Mouse (Mus musculus) adrenal gland, adult 8-10 months (tissue): ENCODE data around the gene Homez. TPM values are rescaled to one million over a fixed set of nuclear protein-coding genes. Genes with fewer than 3 reads are reported as not detected.

Experiments used
- DNase-seq: peaks from one replicate; pipeline ENCODE4 v3.0.0; 2022
- total RNA-seq, 4 experiments: library from RNA; stranded (reverse); gene quantifications; 2 replicates each; pipeline ENCODE4 v1.2.4; 2022

Homez gene
- total RNA-seq = 10 to 100 TPM; 18.7 to 29.2 (median 21.7) TPM

GRCm38 (mm10) chr14:54870861-54871260, at the start of gene Homez:
Homez (minus strand) TSS chr14:54870961.
- DNase-seq = no peak

- DNase-seq = no peak
Measured at GRCm38 (mm10) chr14:54920076-54920685, 49.4 kb upstream of the Homez start.

DNA sequence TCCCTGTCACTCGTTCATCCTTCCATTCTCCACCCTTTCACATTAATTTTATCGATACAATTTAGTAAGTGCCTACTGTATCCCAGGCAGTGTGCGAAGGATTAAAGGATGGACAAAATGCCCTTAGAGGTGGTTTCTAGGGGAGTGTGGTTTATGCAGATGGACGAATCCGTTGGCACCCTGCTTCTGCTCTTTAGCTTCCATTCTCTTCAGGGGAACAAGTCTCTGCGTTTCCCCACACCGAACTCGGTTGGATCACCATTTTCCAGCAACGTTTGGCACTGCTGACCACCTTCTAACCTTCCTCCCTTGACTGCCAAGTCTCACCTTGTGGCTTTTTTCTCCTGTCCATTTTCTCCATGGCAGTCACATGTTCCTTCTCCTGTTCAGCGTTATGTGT, 42.6 kb upstream of the Homez start:
- DNase-seq = no peak

DNA sequence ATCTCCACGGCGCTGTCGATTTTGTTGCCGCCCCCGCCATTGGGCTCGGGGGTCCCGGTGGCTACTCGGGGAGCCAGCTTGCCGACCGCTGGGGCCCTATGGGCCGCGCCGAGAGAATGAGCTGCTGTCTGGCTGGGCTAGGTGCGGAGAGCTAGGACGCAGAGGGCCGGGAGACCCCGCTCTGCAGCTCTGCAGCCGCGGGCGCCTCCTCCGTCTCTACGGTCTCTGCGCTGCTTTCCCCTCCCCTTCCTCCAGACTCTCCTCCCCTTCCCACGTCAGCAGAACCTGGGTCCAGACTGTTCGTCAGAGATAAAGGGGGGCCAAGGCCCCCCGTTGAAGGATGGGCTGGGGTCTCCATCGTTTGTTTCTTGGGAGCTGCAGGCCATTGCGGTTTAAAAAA, 42.1 kb upstream of the Homez start, which contains the start of gene Slc22a17:
Slc22a17 (minus strand) TSS at position 247 of the 400 bp plus-strand sequence.
- peak; percentile 55 for DNase-seq

GRCm38 (mm10) chr14:54912109-54912850, 41.5 kb upstream of the Homez start:
- DNase-seq = no peak

- no peak for DNase-seq
Measured at GRCm38 (mm10) chr14:54908682-54909081, 37.9 kb upstream of the Homez start.

GRCm38 (mm10) chr14:54903641-54904040, 32.9 kb upstream of the Homez start:
- DNase-seq = no peak

DNA sequence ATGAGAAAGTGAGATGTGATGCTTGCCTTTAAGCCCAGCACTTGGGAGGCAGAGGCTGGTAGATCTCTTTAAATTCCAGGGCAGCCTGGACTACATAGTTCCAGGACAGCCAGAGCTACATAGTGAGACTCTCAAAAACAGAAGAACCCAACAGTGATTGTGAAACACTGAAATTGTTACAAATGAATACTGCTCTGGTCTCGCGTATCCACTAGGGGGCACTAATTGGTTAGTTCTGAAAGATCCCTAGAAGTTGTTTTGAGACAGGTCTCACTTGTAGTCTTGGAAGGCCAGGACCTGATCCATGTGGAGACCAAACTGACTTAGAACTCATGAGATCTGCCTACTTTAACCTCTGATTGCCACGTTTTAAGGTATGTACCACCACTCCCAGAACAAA, 29.6 kb upstream of the Homez start:
- no peak for DNase-seq

GRCm38 (mm10) chr14:54897445-54897844, 26.7 kb upstream of the Homez start:
- no peak for DNase-seq

DNA sequence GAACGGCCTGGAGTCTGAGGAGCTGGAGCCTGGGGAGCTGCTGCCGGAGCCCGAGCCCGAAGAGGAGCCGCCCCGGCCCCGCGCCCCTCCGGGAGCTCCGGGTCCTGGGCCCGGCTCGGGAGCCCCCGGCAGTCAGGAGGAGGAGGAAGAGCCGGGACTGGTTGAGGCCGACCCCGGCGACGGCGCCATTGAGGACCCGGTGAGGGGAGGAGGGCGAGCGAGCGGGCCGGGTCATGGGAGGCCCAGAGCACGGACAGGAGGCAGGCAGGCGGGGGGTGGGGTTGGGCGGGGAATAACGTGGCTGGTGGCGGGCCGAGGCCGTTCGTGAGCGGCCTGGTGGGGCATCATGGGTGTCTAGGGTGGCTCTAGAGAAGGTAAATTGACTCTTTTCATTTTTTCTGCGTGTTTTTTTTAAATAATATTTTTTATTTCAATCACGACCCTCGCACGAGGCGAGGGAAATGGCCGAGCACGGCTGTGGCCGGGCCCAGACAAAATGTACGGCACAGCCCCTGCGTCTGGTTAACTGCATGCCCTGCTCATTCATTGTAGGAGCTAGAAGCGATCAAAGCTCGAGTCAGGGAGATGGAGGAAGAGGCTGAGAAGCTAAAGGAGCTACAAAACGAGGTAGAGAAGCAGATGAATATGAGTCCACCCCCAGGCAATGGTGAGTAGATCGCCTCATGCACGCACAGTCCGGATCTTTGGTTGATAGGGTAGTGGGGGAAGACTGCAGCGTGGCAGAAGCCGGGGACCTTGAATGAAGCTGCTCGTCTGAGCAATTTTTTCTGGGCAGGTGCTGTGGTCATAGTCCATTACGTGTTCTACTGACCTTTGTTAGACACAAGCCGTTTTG, 23.8 kb upstream of the Homez start:
- DNase-seq = no peak

DNA sequence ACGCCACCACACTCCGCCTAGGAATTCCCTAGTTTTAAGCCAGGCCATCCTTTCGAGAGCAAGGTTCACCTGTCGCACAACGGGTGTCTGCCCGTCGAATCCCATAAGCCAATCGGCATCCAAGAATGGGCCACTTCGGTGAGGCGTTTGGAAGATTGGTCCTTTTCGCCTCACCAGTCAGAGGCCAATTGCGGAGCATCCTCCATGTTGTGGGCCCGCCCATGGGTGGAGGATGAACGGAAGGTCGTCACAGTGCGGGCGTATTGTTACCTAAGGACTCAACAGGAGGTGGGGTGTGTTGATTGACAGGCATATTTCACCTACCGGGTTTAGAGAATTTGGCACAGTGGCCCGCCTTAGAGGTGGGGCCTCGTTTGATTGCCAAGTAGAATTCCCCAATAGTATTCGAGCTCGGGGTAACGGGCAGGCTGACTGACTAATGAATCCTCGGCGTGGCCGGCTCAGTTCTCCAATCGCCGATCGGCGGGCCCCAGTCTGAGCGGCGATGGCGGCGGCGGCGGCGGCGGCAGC, 23.0 kb upstream of the Homez start:
- peak; percentile 99 for DNase-seq

- no peak for DNase-seq
Measured at GRCm38 (mm10) chr14:54892200-54892599, 21.4 kb upstream of the Homez start, which contains the start of gene Pabpn1. Pabpn1 (plus strand) TSS chr14:54892500.

DNA sequence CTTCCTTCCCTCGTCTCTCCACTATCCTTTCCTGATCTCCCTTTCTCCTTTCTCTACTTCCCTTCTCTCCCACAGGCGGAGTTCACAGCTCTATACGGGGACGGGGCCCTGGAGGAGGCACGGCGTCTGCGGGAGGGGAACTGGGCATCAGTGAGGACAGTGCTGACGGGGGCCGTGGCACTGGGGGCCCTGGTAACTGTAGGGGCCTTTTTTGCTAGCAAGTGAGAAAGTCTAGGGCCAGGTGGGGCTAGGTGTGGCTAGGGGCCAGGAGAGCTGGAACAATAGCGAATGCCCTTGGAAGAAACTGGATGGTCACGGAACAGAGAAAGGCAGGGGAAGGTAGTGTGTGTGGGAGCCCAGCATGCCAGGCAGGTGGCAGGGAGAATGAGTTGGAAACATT, 14.5 kb upstream of the Homez start:
- no peak for DNase-seq

DNA sequence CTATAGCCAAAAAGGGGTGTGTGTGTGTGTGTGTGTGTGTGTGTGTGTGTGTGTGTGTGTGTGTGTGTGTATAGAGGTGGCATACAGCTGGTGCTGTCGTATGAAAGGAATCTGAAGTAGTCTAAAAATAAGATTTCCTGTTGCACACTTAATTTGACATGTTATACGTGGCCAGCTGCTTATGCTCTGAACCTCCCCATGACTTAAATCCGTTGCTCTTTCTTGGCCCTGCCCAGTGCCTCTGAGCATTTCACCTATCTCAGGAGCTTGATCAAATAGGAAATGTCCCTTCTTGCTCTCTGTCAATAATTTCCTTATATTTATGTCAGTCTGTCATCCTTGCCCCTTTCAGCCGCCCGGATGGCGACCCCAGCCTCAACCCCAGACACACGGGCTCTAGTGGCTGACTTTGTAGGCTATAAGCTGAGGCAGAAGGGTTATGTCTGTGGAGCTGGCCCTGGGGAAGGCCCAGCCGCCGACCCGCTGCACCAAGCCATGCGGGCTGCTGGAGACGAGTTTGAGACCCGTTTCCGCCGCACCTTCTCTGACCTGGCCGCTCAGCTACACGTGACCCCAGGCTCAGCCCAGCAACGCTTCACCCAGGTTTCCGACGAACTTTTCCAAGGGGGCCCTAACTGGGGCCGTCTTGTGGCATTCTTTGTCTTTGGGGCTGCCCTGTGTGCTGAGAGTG, 13.4 kb upstream of the Homez start:
- no peak for DNase-seq

GRCm38 (mm10) chr14:54883154-54884021, 12.6 kb upstream of the Homez start, which contains the start of the genes Bcl2l2 and Gm20521:
Bcl2l2 (plus strand) TSS chr14:54883377.
Gm20521 (plus strand) TSS chr14:54883441.
- peak; percentile 76 for DNase-seq

DNA sequence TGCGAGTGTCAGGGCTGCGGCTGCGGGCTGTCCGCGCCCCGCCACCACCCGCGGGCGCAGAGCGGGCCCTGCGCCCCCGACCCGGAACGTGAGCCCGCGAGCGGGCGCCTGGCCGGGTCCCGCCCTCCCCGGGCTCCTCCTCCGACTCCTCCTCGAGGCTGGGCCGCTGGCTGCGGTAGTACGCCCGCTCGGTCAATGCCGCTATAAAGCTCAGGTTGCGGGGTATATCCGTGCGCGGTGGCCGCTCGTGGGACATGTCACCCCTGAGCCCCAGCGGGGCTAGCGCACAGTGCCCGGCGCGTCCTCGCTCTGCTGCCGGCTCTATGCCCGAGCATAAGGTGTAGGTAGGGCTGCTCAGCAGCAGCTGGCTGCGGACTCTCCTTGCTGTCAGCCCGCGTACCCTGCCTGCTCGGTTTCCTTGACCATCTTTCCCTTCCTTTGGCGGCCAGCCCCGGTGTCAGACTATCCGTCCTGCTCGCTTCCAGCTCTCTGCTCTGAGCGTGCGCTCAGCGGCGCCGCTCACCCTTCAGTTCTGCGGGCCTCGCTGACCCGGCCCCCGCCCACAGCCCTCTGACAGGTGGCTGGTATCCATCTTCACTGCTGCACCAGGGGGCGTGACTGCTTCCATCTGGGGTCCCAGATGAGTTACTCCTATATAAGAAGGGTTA, 6.4 kb upstream of the Homez start, which contains the start of gene Ppp1r3e:
Ppp1r3e (minus strand) TSS at position 503 of the 668 bp plus-strand sequence.
- peak; percentile 64 for DNase-seq

DNA sequence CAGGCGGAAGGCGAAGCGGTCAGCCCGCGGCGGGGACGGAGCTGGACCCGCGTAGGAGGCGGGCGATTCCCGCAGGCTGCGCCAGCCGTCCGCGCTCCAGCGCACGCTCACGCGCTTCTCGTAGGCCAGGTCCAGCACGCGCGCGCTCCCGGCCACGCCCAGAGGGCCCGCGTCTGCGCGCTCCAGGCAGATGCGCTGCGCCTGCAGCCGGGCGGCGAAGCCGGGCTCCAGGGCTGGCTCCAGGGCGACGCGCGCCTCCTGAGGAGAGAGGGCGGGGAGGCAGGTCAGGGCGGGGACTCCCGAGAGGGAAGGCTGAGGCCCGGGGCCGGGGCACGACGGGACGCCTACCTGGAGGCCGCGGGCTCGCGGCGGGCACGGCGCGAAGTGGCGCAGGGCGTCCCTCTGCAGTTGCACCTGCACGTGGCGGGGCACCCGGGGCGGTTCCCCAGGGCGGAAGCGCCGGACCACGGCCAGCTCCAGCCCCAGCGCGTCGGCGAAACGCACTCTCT, 5.8 kb upstream of the Homez start:
- DNase-seq = peak; percentile 90

DNA sequence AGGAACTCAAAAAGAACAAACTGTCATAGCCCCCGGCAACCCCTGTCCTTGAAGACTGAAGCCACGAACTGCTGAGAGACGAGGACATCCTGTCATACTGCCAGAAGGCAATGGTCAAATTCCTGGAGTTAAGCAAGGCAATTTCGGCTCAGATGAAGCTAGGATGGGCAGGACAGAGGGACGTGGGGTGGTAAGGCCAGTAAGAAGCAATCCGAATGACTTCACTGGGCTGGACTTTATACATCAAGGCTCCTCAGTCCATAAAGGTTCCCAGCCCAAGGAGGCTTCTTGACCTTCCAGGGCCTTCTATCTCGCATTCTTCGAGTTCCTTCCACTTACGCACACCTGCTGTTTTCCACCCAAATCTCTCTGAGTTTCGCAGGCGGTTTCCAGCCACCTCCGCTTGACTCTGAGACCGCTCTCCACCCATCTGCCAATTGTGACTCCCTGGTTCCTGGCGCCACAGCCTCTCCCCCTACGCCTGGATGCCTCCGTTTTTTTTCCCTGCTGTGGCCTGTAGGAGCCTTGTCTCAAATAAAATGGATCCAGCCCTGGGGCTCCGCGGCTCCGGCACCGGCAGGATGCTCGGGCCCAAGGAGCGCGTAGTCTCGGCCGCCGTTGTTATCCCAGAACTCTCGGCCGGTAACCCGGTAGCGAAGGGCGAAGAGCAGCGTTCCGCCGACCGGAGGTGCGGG, 5.2 kb upstream of the Homez start:
- DNase-seq = no peak

- DNase-seq = no peak
Measured at GRCm38 (mm10) chr14:54874165-54874564, 3.4 kb upstream of the Homez start.
